Comparison of ENCODE assay signal across 8 mouse cellular contexts in genomic region chr16:31896971-31897774, GRCm38 (mm10). TPM values are rescaled to one million over a fixed set of nuclear protein-coding genes. Genes with fewer than 3 reads are reported as not detected.
DNase-seq lines count a peak whose midpoint lies in the region; ATAC-seq and TF ChIP-seq lines count a peak whose summit lies in the region.

No protein-coding gene starts in this region.

- H3K9ac ChIP-seq in heart, embryonic 14.5 days (ENCODE audit: low read length), result peak overlapping the region; percentile 59
- H3K9ac ChIP-seq in kidney, postnatal 0 days (ENCODE audit: low read depth, low read length), result peak overlapping the region; percentile 42; the same call in 1 of the 2 replicates
- H3K9ac ChIP-seq in lung, embryonic 14.5 days, result no peak overlapping the region; the same call in 1 of the 2 replicates

- peak; percentile 46; the same call in 1 of the 2 replicates for ATAC-seq in heart, embryonic 14.5 days (ENCODE audit: insufficient number of reproducible peaks, insufficient read depth, low FRiP score, low read depth)
- ATAC-seq in frontal cortex, adult (ENCODE audit: low TSS enrichment), result peak; percentile 50
- ATAC-seq in kidney, postnatal 0 days (replicated peaks; ENCODE audit: low FRiP score, low read depth), result peak; percentile 82
- peak; percentile 80 for ATAC-seq in lung, embryonic 14.5 days (ENCODE audit: insufficient read depth)

- peak overlapping the region; percentile 68 for H3K4me2 ChIP-seq in heart, embryonic 14.5 days (ENCODE audit: low read length)
- H3K4me2 ChIP-seq in kidney, postnatal 0 days (ENCODE audit: low read length), result peak overlapping the region; percentile 46
- H3K4me2 ChIP-seq in lung, embryonic 14.5 days, result peak overlapping the region; percentile 59

- no peak overlapping the region for H3K27ac ChIP-seq in heart, embryonic 14.5 days (replicated peaks in 1 of 2; ENCODE audit: control insufficient read depth in 1 of 2, insufficient read depth in 1 of 2, low read depth in 2 of 2, low read length in 2 of 2)
- H3K27ac ChIP-seq in kidney, postnatal 0 days, result no peak overlapping the region
- H3K27ac ChIP-seq in lung, embryonic 14.5 days (ENCODE audit: low read depth), result no peak overlapping the region

- H3K4me1 ChIP-seq in heart, embryonic 14.5 days (ENCODE audit: control insufficient read depth in 2 of 2, insufficient read depth in 2 of 2, low read length in 2 of 2), result peaks cover 0 to 12% of the 10 kb centered on the region in 2 experiments; a peak in 3 of 4 replicates
- 0 out of 2 replicates have a peak, but pooled peaks cover 2% of the 10 kb centered on the region for H3K4me1 ChIP-seq in kidney, postnatal 0 days (replicated peaks; ENCODE audit: insufficient read depth, low read length)
- H3K4me1 ChIP-seq in lung, embryonic 14.5 days (ENCODE audit: insufficient read depth), result no peaks in the 10 kb centered on the region

- H3K9me3 ChIP-seq in heart, embryonic 14.5 days (ENCODE audit: control insufficient read depth, low read length), result peaks cover 6% of the 10 kb centered on the region; the same call in 1 of the 2 replicates
- no peaks in the 10 kb centered on the region; the same call in 1 of the 2 replicates for H3K9me3 ChIP-seq in kidney, postnatal 0 days (replicated peaks; ENCODE audit: low read length)
- H3K9me3 ChIP-seq in lung, embryonic 14.5 days (ENCODE audit: low read depth, low read length), result no peaks in the 10 kb centered on the region

- TF ChIP-seq CTCF in kidney, postnatal 0 days (IDR thresholded peaks at IDR 0.05; ENCODE audit: low read depth), result peak; percentile 55
- TF ChIP-seq CTCF in lung, embryonic 14.5 days (IDR thresholded peaks at IDR 0.05; ENCODE audit: low read depth), result peak; percentile 52

- no peaks in the 10 kb centered on the region for H3K27me3 ChIP-seq in heart, embryonic 14.5 days (ENCODE audit: control insufficient read depth, insufficient read depth, low read length)
- H3K27me3 ChIP-seq in kidney, postnatal 0 days (ENCODE audit: insufficient read depth, low read length), result no peaks in the 10 kb centered on the region
- H3K27me3 ChIP-seq in lung, embryonic 14.5 days (ENCODE audit: insufficient read depth, low read length), result no peaks in the 10 kb centered on the region

- H3K4me3 ChIP-seq in heart, embryonic 14.5 days (ENCODE audit: control insufficient read depth in 1 of 2, insufficient read depth in 1 of 2, low read depth in 1 of 2, low read length in 2 of 2), result peak overlapping the region; percentile 22 to 23
- no peak overlapping the region for H3K4me3 ChIP-seq in kidney, postnatal 0 days (replicated peaks; ENCODE audit: low read depth, low read length)
- H3K4me3 ChIP-seq in lung, embryonic 14.5 days (ENCODE audit: low read depth, low read length), result peak overlapping the region; percentile 14; the same call in 1 of the 2 replicates

- no peaks in the 10 kb centered on the region for H3K36me3 ChIP-seq in heart, embryonic 14.5 days (ENCODE audit: control insufficient read depth, insufficient read depth, low read length)
- H3K36me3 ChIP-seq in kidney, postnatal 0 days (ENCODE audit: insufficient read depth, low read length), result no peaks in the 10 kb centered on the region
- no peaks in the 10 kb centered on the region for H3K36me3 ChIP-seq in lung, embryonic 14.5 days (ENCODE audit: insufficient read depth)

- DNase-seq in heart, adult 9 months (ENCODE audit: low spot score in 2 of 2), result no peak
- peak; percentile 65 for DNase-seq in cerebellum, adult 9-10 months
- peak; percentile 78 for DNase-seq in kidney, postnatal 0 days (ENCODE audit: low spot score)
- DNase-seq in lung, embryonic 14.5 days, result peak; percentile 69
- peak; percentile 83 for DNase-seq in retina, postnatal 1 day
- no peak for DNase-seq in spleen, adult 18-20 months

- WGBS in heart, embryonic 14.5 days, result 12% methylated on average over 29 of the region's 29 CpGs
- WGBS in kidney, postnatal 0 days, result 16% methylated on average over 29 of the region's 29 CpGs
- 11% methylated on average over 29 of the region's 29 CpGs for WGBS in lung, embryonic 14.5 days

RNA-seq across cellular contexts. Expression of gene Meltf, which starts 18.6 kb away (rescaled TPM):
- polyA plus RNA-seq in heart, embryonic 14.5 days (2014; fragmentation: Nextera tagmentation; extraction: Ambion mirVana), result not detected in 2 replicates
- 0.98 and 1.0 TPM in 2 replicates for polyA plus RNA-seq in kidney, postnatal 0 days (2015; fragmentation: Nextera tagmentation; extraction: Ambion mirVana)
- 0.08 TPM in 1 of 2 replicates, not detected in the other for polyA plus RNA-seq in lung, embryonic 14.5 days (2014; fragmentation: Nextera tagmentation; extraction: Ambion mirVana)

RNA-seq across cellular contexts. Expression of gene Pigz, which starts 36.5 kb away (rescaled TPM):
- polyA plus RNA-seq in heart, embryonic 14.5 days (2014; fragmentation: Nextera tagmentation; extraction: Ambion mirVana), result 0.12 and 0.47 TPM in 2 replicates
- polyA plus RNA-seq in kidney, postnatal 0 days (2015; fragmentation: Nextera tagmentation; extraction: Ambion mirVana), result 1.8 and 2.2 TPM in 2 replicates
- 0.42 and 0.43 TPM in 2 replicates for polyA plus RNA-seq in lung, embryonic 14.5 days (2014; fragmentation: Nextera tagmentation; extraction: Ambion mirVana)

RNA-seq across cellular contexts. Expression of gene 0610012G03Rik, which starts 51.1 kb away (rescaled TPM):
- polyA plus RNA-seq in heart, embryonic 14.5 days (2014; fragmentation: Nextera tagmentation; extraction: Ambion mirVana), result 131 and 132 TPM in 2 replicates
- 137 and 140 TPM in 2 replicates for polyA plus RNA-seq in kidney, postnatal 0 days (2015; fragmentation: Nextera tagmentation; extraction: Ambion mirVana)
- polyA plus RNA-seq in lung, embryonic 14.5 days (2014; fragmentation: Nextera tagmentation; extraction: Ambion mirVana), result 80.1 and 80.5 TPM in 2 replicates

RNA-seq across cellular contexts. Expression of gene Ncbp2, which starts 51.1 kb away (rescaled TPM):
- polyA plus RNA-seq in heart, embryonic 14.5 days (2014; fragmentation: Nextera tagmentation; extraction: Ambion mirVana), result 67.1 and 69.9 TPM in 2 replicates
- polyA plus RNA-seq in kidney, postnatal 0 days (2015; fragmentation: Nextera tagmentation; extraction: Ambion mirVana), result 79.1 and 82.4 TPM in 2 replicates
- 115 and 117 TPM in 2 replicates for polyA plus RNA-seq in lung, embryonic 14.5 days (2014; fragmentation: Nextera tagmentation; extraction: Ambion mirVana)

Comparison
In these comparisons a context has a peak if more than half of its experiments do, and no peak if none do; other contexts are left out.
1. DNase-seq: peak in cerebellum, adult 9-10 months (single experiment), kidney, postnatal 0 days (single experiment), lung, embryonic 14.5 days (single experiment) and retina, postnatal 1 day (single experiment); none in heart, adult 9 months (0 of 2) and spleen, adult 18-20 months (0 of 2).
2. Peak in every context shown above with its lines, with median percentiles within 50 percentile points of each other: ATAC-seq and H3K4me2 ChIP-seq.